Mouse (Mus musculus) brown adipose tissue, adult 24 weeks (tissue): ENCODE measurements around the gene Gm8298. TPM values are rescaled to one million over a fixed set of nuclear protein-coding genes. Genes with fewer than 3 reads are reported as not detected.
"Not testable (repeated sequence)": the region's sequence is repeated elsewhere in the genome, so short reads cannot be mapped to it uniquely, and the experiment has no call there.

Experiments
- H3K27ac ChIP-seq: fragments of 200-500 bp; replicated peaks from 2 replicates; pipeline ENCODE4 v1.5.1; 2012; ENCODE audit warnings: low read depth, mild to moderate bottlenecking, low read length
- H3K4me1 ChIP-seq: fragments of 200-500 bp; 2 replicates; pipeline ENCODE4 v1.6.1; 2012; ENCODE audit warnings: low read length, mixed read lengths; ENCODE audit not compliant: control insufficient read depth, insufficient read depth, insufficient read length
- H3K4me3 ChIP-seq: fragments of 200-500 bp; 2 replicates; pipeline ENCODE4 v1.5.1; 2012; ENCODE audit warnings: low read depth, mild to moderate bottlenecking, low read length, moderate library complexity; ENCODE audit not compliant: insufficient read depth
- polyA plus RNA-seq: library from polyadenylated mRNA; stranded (reverse); fragments of >200 nt; gene quantifications from 2 replicates; pipeline ENCODE4 v1.2.4, GENCODE M21; 2012; ENCODE audit not compliant: missing spikeins, insufficient read depth, insufficient read length

The Gm8298 gene
- polyA plus RNA-seq: not detected in 2 replicates

DNA sequence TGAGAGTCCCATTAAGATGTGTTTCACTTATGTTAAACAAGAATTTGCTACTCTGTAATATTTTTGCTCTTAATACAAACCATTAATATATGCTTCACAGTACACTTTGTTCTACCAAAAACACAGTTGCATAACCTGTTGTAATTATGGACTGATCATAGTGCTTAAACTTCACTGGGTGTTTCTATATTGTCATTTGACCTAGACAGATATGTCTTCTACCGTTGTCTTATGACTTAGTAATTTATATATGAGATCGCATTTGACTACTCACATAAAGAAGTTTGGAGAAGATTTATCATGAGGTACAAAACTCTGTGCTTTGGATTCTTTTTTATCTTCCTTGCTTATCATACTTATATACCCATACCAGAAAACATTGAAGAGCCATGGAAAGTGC lies at the start of gene Gm8298:
TSS of gene Gm8298 (plus strand) at position 301 of the 400 bp plus-strand sequence.
- H3K27ac ChIP-seq: no peak within 1 kb of the TSS
- no peak within 1 kb of the TSS for H3K4me3 ChIP-seq
- no peaks in the 10 kb centered on the region for H3K4me1 ChIP-seq

DNA sequence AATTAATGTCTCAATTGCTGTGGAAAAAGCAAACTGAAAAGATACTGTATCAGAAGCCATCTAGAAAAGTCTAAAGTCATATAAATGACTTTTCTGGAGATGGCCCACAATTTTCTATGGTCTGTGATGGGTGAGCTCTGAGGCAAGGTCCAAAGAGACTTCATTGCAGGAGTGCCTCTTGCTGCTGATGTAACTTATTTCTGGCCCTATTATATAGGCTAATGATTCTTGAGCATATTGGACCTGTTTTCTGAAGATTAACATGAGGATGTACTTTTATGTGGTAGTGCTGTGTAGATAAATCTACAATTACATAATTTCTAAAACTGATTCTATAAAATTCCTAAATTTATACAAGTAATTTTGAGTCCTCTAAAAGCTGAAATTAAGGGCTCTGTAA lies 47.7 kb upstream of the Gm8298 start:
- Histone ChIP-seq H3K27ac (no peak overlapping the region), H3K4me1 (no peaks in the 10 kb centered on the region)

GRCm38 (mm10) chr3:59870765-59871164 lies 9.9 kb downstream of the Gm8298 start:
- H3K27ac ChIP-seq: no peak overlapping the region
- H3K4me1 ChIP-seq: no peaks in the 10 kb centered on the region
- no peak overlapping the region for H3K4me3 ChIP-seq

More for the DNA sequence above, 47.7 kb upstream of the Gm8298 start:
- no peak overlapping the region for H3K4me3 ChIP-seq

DNA sequence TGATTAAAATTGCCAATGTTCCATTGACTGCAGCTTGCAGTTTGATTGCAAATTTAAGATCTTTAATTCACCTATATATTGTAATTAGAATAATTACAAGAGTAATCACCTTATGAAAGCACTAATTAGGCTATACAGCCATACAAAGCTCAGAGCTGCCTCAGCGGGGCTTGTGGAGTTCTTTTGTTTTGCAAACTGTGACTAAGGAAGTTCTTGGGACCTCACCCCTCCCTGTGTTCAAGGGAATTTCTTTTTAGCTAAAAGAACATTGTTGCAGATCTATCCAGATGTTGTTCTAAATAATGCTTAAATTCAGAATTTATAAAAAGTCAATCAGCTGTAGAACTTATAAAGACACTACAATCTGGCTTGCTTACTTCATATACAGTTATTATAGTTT lies 16.8 kb downstream of the Gm8298 start:
- H3K4me1 ChIP-seq, H3K4me3 ChIP-seq, H3K27ac ChIP-seq: not testable (repeated sequence)

DNA sequence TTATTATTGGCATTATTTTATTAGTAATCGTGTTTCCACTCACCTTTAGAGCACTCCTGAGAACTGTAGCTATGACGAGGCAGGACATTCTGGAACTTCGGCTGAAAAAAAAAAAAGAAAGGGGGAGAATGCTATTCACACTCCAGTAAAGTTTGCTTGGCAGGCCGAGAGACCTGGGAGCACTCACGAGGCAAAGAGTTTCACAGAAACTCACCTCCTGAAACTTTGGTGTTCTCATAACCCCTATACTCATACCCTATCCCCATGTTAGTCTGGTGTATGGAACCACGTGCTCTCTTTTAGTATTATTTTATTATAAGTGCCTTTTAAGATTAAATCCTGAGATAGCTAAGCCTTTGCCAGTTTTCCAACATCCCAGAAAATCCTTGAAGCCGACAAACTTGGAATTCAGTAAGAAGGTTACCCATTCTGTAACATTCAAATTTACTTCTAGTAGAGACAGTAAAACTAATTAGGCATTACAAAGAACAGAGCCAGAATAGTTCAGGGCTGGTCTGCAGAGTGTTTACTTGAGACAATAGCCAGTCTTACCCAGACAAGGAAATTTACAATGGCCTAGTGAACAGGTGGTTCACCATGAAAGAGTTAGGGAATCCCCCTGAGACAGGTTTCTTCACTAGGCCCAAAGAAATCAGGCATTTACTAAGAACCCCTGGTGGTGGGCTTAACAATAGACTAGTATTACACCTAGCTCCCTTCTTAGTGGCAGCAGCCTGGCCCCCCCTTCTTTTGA lies 19.1 kb downstream of the Gm8298 start:
- H3K4me1 ChIP-seq, H3K27ac ChIP-seq, H3K4me3 ChIP-seq: not testable (repeated sequence)

- 0 out of 2 replicates have a peak overlapping the region, but pooled peaks have one; percentile 49 for H3K27ac ChIP-seq
- H3K4me3 ChIP-seq: no peak overlapping the region
- peaks cover 2% of the 10 kb centered on the region; the same call in 1 of the 2 replicates for H3K4me1 ChIP-seq
These were observed 32.4 kb downstream of the Gm8298 start for GRCm38 (mm10) chr3:59893276-59893675.

- H3K4me3 ChIP-seq: no peak within 1 kb of the TSS
- H3K27ac ChIP-seq: no peak within 1 kb of the TSS
- H3K4me1 ChIP-seq: no peaks in the 10 kb centered on the region
These were observed 64.1 kb downstream of the Gm8298 start, which contains the start of gene C130079G13Rik for GRCm38 (mm10) chr3:59924914-59925313. TSS of gene C130079G13Rik (plus strand) at chr3:59925214.

Other genes with a start within 250 kb of the Gm8298 start
- gene Gm5538, start 131.3 kb upstream of the Gm8298 start, polyA plus RNA-seq: not detected in 2 replicates
- not detected in 2 replicates for gene C130079G13Rik, start 64.2 kb downstream of the Gm8298 start, polyA plus RNA-seq
- gene Aadacl2, start 145.7 kb downstream of the Gm8298 start, polyA plus RNA-seq: not detected in 2 replicates
- not detected in 2 replicates for gene Aadac, start 164.7 kb downstream of the Gm8298 start, polyA plus RNA-seq
- 15.1 and 17.4 TPM in 2 replicates for gene Sucnr1, start 220.8 kb downstream of the Gm8298 start, polyA plus RNA-seq